Mouse (Mus musculus): ENCODE results near the gene Pip4k2b. TPM values are rescaled to one million over a fixed set of nuclear protein-coding genes. Genes with fewer than 3 reads are reported as not detected.
"Not testable (repeated sequence)": the region's sequence is repeated elsewhere in the genome, so short reads cannot be mapped to it uniquely, and the experiment has no call there.

Pip4k2b gene
- 2.2 and 2.6 TPM in 2 replicates for polyA plus RNA-seq (2014; fragmentation: Nextera tagmentation; extraction: Ambion mirVana)

GRCm38 (mm10) chr11:97744063-97744717 is at the start of gene Pip4k2b:
Pip4k2b (minus strand) TSS chr11:97744704.
- under 1% methylated on average over 38 of the region's 63 CpGs for WGBS
- DNase-seq (ENCODE audit: low spot score) (no peak), ATAC-seq (ENCODE audit: low read depth) (peak; percentile 20)
- Histone ChIP-seq H3K9ac (ENCODE audit: low read depth, low read length) (peak within 1 kb of the TSS; percentile 80), H3K4me3 (ENCODE audit: low read depth, low read length) (peak within 1 kb of the TSS; percentile 79), H3K27ac (replicated peaks; ENCODE audit: low read depth, low read length) (peak within 1 kb of the TSS; percentile 91), H3K4me1 (ENCODE audit: control insufficient read depth, insufficient read depth, low read length) (peaks cover 10% of the 10 kb centered on the region), H3K4me2 (ENCODE audit: low read depth, low read length) (peak within 1 kb of the TSS; percentile 83), H3K9me3 (ENCODE audit: control insufficient read depth, low read length) (no peaks in the 10 kb centered on the region), H3K27me3 (replicated peaks; ENCODE audit: control insufficient read depth, insufficient read depth, low read length) (no peaks in the 10 kb centered on the region), H3K36me3 (ENCODE audit: control insufficient read depth, insufficient read depth, low read length) (peaks cover 32% of the 10 kb centered on the region)

- no peaks in the 10 kb centered on the region for H3K9me3 ChIP-seq (ENCODE audit: control insufficient read depth, low read length)
- 10% methylated on average over 2 of the region's 2 CpGs for WGBS
- ATAC-seq (ENCODE audit: low read depth) = no peak
- no peak for DNase-seq (ENCODE audit: low spot score)
- H3K4me3 ChIP-seq (ENCODE audit: low read depth, low read length) = no peak overlapping the region
- no peak overlapping the region for H3K4me2 ChIP-seq (ENCODE audit: low read depth, low read length)
- no peaks in the 10 kb centered on the region for H3K4me1 ChIP-seq (ENCODE audit: control insufficient read depth, insufficient read depth, low read length)
- no peaks in the 10 kb centered on the region for H3K27me3 ChIP-seq (replicated peaks; ENCODE audit: control insufficient read depth, insufficient read depth, low read length)
- H3K27ac ChIP-seq (replicated peaks; ENCODE audit: low read depth, low read length) = no peak overlapping the region
- H3K9ac ChIP-seq (ENCODE audit: low read depth, low read length) = no peak overlapping the region
- no peaks in the 10 kb centered on the region for H3K36me3 ChIP-seq (ENCODE audit: control insufficient read depth, insufficient read depth, low read length)
These were observed 48.7 kb upstream of the Pip4k2b start for GRCm38 (mm10) chr11:97793165-97793564.

DNA sequence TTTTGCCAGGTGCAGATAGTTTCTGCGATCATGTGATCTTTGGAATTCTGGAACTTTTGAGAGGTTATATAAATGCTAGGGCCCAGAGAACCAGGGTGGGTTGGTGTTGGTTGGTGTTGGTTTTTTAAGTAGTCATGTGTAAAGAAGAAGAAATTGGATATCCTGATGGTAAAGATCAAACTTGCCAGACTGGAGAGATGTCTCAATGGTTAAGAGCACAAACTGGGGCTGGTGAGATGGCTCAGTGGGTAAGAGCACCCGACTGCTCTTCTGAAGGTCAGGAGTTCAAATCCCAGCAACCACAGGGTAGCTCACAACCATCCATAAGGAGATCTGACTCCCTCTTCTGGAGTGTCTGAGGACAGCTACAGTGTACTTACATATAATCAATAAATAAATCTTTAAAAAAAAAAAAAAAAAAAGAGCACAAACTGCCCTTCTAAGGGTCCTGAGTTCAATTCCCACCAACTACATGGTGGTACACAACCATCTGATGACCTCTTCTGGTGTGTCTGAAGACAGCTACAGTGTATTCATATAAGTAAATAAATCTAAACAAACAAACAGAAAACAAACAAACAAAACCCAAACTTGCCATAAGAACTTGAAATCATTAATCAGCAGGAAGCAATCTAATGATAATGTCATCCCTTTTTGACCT is 46.4 kb upstream of the Pip4k2b start:
- not testable (repeated sequence) for ATAC-seq (ENCODE audit: low read depth); H3K4me1 ChIP-seq (ENCODE audit: control insufficient read depth, insufficient read depth, low read length); DNase-seq (ENCODE audit: low spot score); H3K4me2 ChIP-seq (ENCODE audit: low read depth, low read length); H3K9me3 ChIP-seq (ENCODE audit: control insufficient read depth, low read length); H3K27me3 ChIP-seq (replicated peaks; ENCODE audit: control insufficient read depth, insufficient read depth, low read length); H3K36me3 ChIP-seq (ENCODE audit: control insufficient read depth, insufficient read depth, low read length); H3K27ac ChIP-seq (replicated peaks; ENCODE audit: low read depth, low read length); H3K4me3 ChIP-seq (ENCODE audit: low read depth, low read length); H3K9ac ChIP-seq (ENCODE audit: low read depth, low read length)
- 73% methylated on average over 2 of the region's 2 CpGs for WGBS

- Histone ChIP-seq H3K27ac (replicated peaks; ENCODE audit: low read depth, low read length) (no peak overlapping the region), H3K4me3 (ENCODE audit: low read depth, low read length) (no peak overlapping the region), H3K4me1 (ENCODE audit: control insufficient read depth, insufficient read depth, low read length) (no peaks in the 10 kb centered on the region), H3K9ac (ENCODE audit: low read depth, low read length) (no peak overlapping the region), H3K9me3 (ENCODE audit: control insufficient read depth, low read length) (no peaks in the 10 kb centered on the region), H3K36me3 (ENCODE audit: control insufficient read depth, insufficient read depth, low read length) (no peaks in the 10 kb centered on the region), H3K4me2 (ENCODE audit: low read depth, low read length) (no peak overlapping the region), H3K27me3 (replicated peaks; ENCODE audit: control insufficient read depth, insufficient read depth, low read length) (no peaks in the 10 kb centered on the region)
- DNase-seq (ENCODE audit: low spot score) (no peak), ATAC-seq (ENCODE audit: low read depth) (no peak)
- WGBS = 81% methylated on average over 5 of the region's 5 CpGs
These were observed 45.2 kb upstream of the Pip4k2b start for GRCm38 (mm10) chr11:97789727-97790126.

GRCm38 (mm10) chr11:97787961-97788360 is 43.5 kb upstream of the Pip4k2b start:
- WGBS = 92% methylated on average over 3 of the region's 3 CpGs
- no peak overlapping the region for H3K4me2 ChIP-seq (ENCODE audit: low read depth, low read length)
- ATAC-seq (ENCODE audit: low read depth) (no peak), DNase-seq (ENCODE audit: low spot score) (no peak)
- no peak overlapping the region for H3K27ac ChIP-seq (replicated peaks; ENCODE audit: low read depth, low read length)
- no peak overlapping the region for H3K4me3 ChIP-seq (ENCODE audit: low read depth, low read length)
- no peaks in the 10 kb centered on the region for H3K9me3 ChIP-seq (ENCODE audit: control insufficient read depth, low read length)
- no peaks in the 10 kb centered on the region for H3K4me1 ChIP-seq (ENCODE audit: control insufficient read depth, insufficient read depth, low read length)
- H3K27me3 ChIP-seq (replicated peaks; ENCODE audit: control insufficient read depth, insufficient read depth, low read length) = no peaks in the 10 kb centered on the region
- no peaks in the 10 kb centered on the region for H3K36me3 ChIP-seq (ENCODE audit: control insufficient read depth, insufficient read depth, low read length)
- H3K9ac ChIP-seq (ENCODE audit: low read depth, low read length) = no peak overlapping the region

- DNase-seq (ENCODE audit: low spot score) = no peak
- Histone ChIP-seq H3K9me3 (ENCODE audit: control insufficient read depth, low read length) (no peaks in the 10 kb centered on the region), H3K36me3 (ENCODE audit: control insufficient read depth, insufficient read depth, low read length) (peaks cover 36% of the 10 kb centered on the region), H3K4me3 (ENCODE audit: low read depth, low read length) (peak overlapping the region; percentile 91), H3K9ac (ENCODE audit: low read depth, low read length) (peak overlapping the region; percentile 99), H3K27me3 (replicated peaks; ENCODE audit: control insufficient read depth, insufficient read depth, low read length) (no peaks in the 10 kb centered on the region), H3K4me2 (ENCODE audit: low read depth, low read length) (peak overlapping the region; percentile 65), H3K4me1 (ENCODE audit: control insufficient read depth, insufficient read depth, low read length) (peaks cover 11% of the 10 kb centered on the region), H3K27ac (replicated peaks; ENCODE audit: low read depth, low read length) (peak overlapping the region; percentile 91)
- WGBS = under 1% methylated on average over 10 of the region's 10 CpGs
- peak; percentile 34 for ATAC-seq (ENCODE audit: low read depth)
These were observed 38.0 kb upstream of the Pip4k2b start for GRCm38 (mm10) chr11:97782564-97782895.

DNA sequence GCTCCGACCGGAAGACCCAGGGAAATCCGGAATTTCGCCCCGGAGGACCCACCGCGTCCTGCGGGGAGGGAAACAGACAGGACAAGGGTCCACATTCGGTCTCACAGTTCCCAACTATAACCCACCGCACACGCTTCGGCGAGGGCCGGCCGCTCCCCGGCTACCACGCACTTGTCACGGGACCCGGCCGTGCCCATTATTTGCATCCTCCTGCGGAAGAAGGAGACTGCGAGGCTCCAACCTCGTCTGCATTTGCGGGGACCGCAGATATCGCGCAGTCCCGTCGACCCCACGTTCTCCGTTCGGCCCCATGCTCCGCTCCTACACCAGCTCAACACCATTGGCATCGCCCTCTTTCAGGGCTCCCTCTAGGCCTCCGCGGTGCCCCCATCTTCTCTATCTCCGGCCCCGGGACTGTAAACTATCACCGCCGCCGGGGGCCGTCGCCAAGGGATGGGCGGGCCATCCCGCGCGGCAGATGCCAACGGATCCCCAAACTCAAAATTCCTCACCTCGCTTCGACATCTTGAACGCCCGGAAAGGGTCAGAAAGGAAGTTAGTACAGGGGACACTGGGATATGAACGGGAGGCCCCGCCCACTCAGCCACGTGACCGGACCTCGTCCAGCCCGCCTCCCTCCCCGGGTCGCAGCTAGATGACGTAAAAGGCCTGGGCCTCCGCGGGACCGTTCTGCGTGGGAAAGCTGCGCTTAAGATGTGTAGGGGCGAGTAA is 37.5 kb upstream of the Pip4k2b start, which contains the start of gene Rpl23:
Gene Rpl23, minus strand, starts transcription at position 606 of the 732 bp plus-strand sequence.
- peaks cover 11% of the 10 kb centered on the region for H3K4me1 ChIP-seq (ENCODE audit: control insufficient read depth, insufficient read depth, low read length)
- DNase-seq (ENCODE audit: low spot score) (peak; percentile 99), ATAC-seq (ENCODE audit: low read depth) (peak; percentile 96)
- peaks cover 41% of the 10 kb centered on the region for H3K36me3 ChIP-seq (ENCODE audit: control insufficient read depth, insufficient read depth, low read length)
- WGBS = 0% methylated on average over 49 of the region's 67 CpGs
- H3K9ac ChIP-seq (ENCODE audit: low read depth, low read length) = peak within 1 kb of the TSS; percentile 99
- H3K27me3 ChIP-seq (replicated peaks; ENCODE audit: control insufficient read depth, insufficient read depth, low read length) = no peaks in the 10 kb centered on the region
- H3K4me2 ChIP-seq (ENCODE audit: low read depth, low read length) = peak within 1 kb of the TSS; percentile 65
- peak within 1 kb of the TSS; percentile 91 for H3K27ac ChIP-seq (replicated peaks; ENCODE audit: low read depth, low read length)
- peak within 1 kb of the TSS; percentile 91 for H3K4me3 ChIP-seq (ENCODE audit: low read depth, low read length)
- no peaks in the 10 kb centered on the region for H3K9me3 ChIP-seq (ENCODE audit: control insufficient read depth, low read length)

- under 1% methylated on average over 11 of the region's 11 CpGs for WGBS
- Histone ChIP-seq H3K36me3 (ENCODE audit: control insufficient read depth, insufficient read depth, low read length) (peaks cover 47% of the 10 kb centered on the region), H3K9ac (ENCODE audit: low read depth, low read length) (peak overlapping the region; percentile 99), H3K4me2 (ENCODE audit: low read depth, low read length) (peak overlapping the region; percentile 65), H3K4me3 (ENCODE audit: low read depth, low read length) (peak overlapping the region; percentile 91), H3K27me3 (replicated peaks; ENCODE audit: control insufficient read depth, insufficient read depth, low read length) (no peaks in the 10 kb centered on the region), H3K4me1 (ENCODE audit: control insufficient read depth, insufficient read depth, low read length) (peaks cover 11% of the 10 kb centered on the region), H3K9me3 (ENCODE audit: control insufficient read depth, low read length) (no peaks in the 10 kb centered on the region), H3K27ac (replicated peaks; ENCODE audit: low read depth, low read length) (peak overlapping the region; percentile 91)
- ATAC-seq (ENCODE audit: low read depth) (no peak), DNase-seq (ENCODE audit: low spot score) (no peak)
These were observed 37.0 kb upstream of the Pip4k2b start for GRCm38 (mm10) chr11:97781478-97781831.

All from embryonic facial prominence, embryonic 14.5 days (tissue).